Mouse (Mus musculus): ENCODE data around the gene Klhl7.
"Not testable (repeated sequence)": the region's sequence is repeated elsewhere in the genome, so short reads cannot be mapped to it uniquely, and the experiment has no call there.

Gene Klhl7

GRCm38 (mm10) chr5:24095393-24095792 lies 5.0 kb upstream of the Klhl7 start:
- in situ Hi-C loops (cut with MseI, MboI): no loop called here

- in situ Hi-C loops (cut with MseI, MboI): no loop called here
Measured at GRCm38 (mm10) chr5:24095881-24096280, 4.5 kb upstream of the Klhl7 start.

GRCm38 (mm10) chr5:24100810-24101311 lies 456 bp downstream of the Klhl7 start:
- in situ Hi-C loops (cut with MseI, MboI): no loop called here

GRCm38 (mm10) chr5:24101446-24102140 lies 1.2 kb downstream of the Klhl7 start:
- in situ Hi-C loops (cut with MseI, MboI): no loop called here

GRCm38 (mm10) chr5:24103235-24103634 lies 2.8 kb downstream of the Klhl7 start:
- in situ Hi-C loops (cut with MseI, MboI): not testable (repeated sequence)

GRCm38 (mm10) chr5:24103841-24104240 lies 3.4 kb downstream of the Klhl7 start:
- in situ Hi-C loops (cut with MseI, MboI): no loop called here

- in situ Hi-C loops (cut with MseI, MboI): no loop called here
Measured at GRCm38 (mm10) chr5:24107071-24107739, 6.8 kb downstream of the Klhl7 start.

- in situ Hi-C loops (cut with MseI, MboI): no loop called here
Measured at GRCm38 (mm10) chr5:24107740-24108098, 7.3 kb downstream of the Klhl7 start.

GRCm38 (mm10) chr5:24110068-24110467 lies 9.7 kb downstream of the Klhl7 start:
- in situ Hi-C loops (cut with MseI, MboI): no loop called here

- in situ Hi-C loops (cut with MseI, MboI): no loop called here
Measured at GRCm38 (mm10) chr5:24112116-24112903, 11.9 kb downstream of the Klhl7 start.

GRCm38 (mm10) chr5:24122221-24122620 lies 21.8 kb downstream of the Klhl7 start:
- in situ Hi-C loops (cut with MseI, MboI): no loop called here

GRCm38 (mm10) chr5:24124175-24124574 lies 23.8 kb downstream of the Klhl7 start:
- in situ Hi-C loops (cut with MseI, MboI): no loop called here

GRCm38 (mm10) chr5:24124579-24125276 lies 24.3 kb downstream of the Klhl7 start:
- in situ Hi-C loops (cut with MseI, MboI): no loop called here

GRCm38 (mm10) chr5:24125910-24126636 lies 25.7 kb downstream of the Klhl7 start:
- in situ Hi-C loops (cut with MseI, MboI): no loop called here

- in situ Hi-C loops (cut with MseI, MboI): no loop called here
Measured at GRCm38 (mm10) chr5:24126967-24127366, 26.6 kb downstream of the Klhl7 start.

GRCm38 (mm10) chr5:24146964-24147363 lies 46.6 kb downstream of the Klhl7 start:
- in situ Hi-C loops (cut with MseI, MboI): no loop called here

GRCm38 (mm10) chr5:24152199-24152598 lies 51.8 kb downstream of the Klhl7 start:
- in situ Hi-C loops (cut with MseI, MboI): no loop called here

GRCm38 (mm10) chr5:24156774-24157173 lies 56.4 kb downstream of the Klhl7 start:
- in situ Hi-C loops (cut with MseI, MboI): no loop called here

- in situ Hi-C loops (cut with MseI, MboI): no loop called here
Measured at GRCm38 (mm10) chr5:24164789-24165445, 64.5 kb downstream of the Klhl7 start, which contains the start of gene Nupl2. TSS of gene Nupl2 (plus strand) at chr5:24164963.

- in situ Hi-C loops (cut with MseI, MboI): no loop called here
Measured at GRCm38 (mm10) chr5:24167263-24167662, 66.9 kb downstream of the Klhl7 start.
